Mouse (Mus musculus): Measurements from ENCODE around the gene Stra8. TPM values are rescaled to one million over a fixed set of nuclear protein-coding genes. Genes with fewer than 3 reads are reported as not detected.

Gene Stra8
- polyA plus RNA-seq, 1 experiment from 2014 or later, result 0.30 TPM

DNA sequence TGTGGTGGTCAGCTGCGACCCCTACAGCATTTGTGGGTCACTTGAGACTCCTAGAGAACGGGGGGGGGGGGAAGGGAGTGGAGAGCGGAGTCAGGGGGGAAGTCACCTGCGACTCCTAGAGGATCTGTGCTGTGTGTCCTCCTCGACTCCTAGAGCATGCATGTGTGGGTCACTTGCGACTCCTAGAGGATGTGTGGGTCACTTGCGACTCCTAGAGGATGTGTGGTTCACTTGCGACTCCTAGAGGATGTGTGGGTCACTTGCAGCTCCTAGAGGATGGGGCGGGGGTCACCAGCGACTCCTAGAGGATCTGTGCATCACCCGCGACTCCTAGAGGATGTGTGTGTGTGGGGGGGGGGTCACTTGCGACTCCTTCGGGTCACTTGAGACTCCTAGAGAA, 2.0 kb downstream of the Stra8 start:
- peak; percentile 68 for ATAC-seq (replicated peaks; ENCODE audit: extremely low read depth, insufficient read depth, low FRiP score)

DNA sequence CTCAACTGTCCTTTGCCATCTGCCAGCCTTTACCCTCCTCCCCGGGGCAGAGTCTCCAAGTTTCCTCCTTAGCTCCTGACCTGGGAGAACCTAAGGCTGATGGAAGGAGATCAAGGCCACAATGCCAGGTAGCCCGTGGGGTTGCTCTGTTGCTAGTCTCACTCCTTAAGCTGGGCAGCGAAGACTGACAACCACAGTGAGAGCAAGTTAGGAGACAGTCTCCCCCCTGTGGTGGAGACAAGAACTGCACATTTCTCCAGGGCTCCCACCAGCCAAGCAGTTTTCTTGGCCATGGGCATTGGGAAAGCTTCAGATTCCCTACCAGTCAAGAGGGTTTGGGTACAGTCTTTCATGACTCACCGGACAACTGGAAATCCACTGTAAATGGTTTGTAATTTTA, 7.2 kb downstream of the Stra8 start:
- ATAC-seq (replicated peaks; ENCODE audit: extremely low read depth, insufficient read depth, low FRiP score), result no peak
- Histone ChIP-seq H3K4me1 (ENCODE audit: control insufficient read depth, insufficient read depth, low read length) (no peaks in the 10 kb centered on the region), H3K27ac (ENCODE audit: low read length) (no peak overlapping the region), H3K27me3 (ENCODE audit: control insufficient read depth, insufficient read depth, low read length) (no peaks in the 10 kb centered on the region), H3K4me3 (ENCODE audit: low read length) (no peak overlapping the region), H3K9ac (ENCODE audit: low read length) (no peak overlapping the region), H3K36me3 (ENCODE audit: control insufficient read depth, insufficient read depth) (no peaks in the 10 kb centered on the region), H3K9me3 (replicated peaks; ENCODE audit: control insufficient read depth, low read length) (no peaks in the 10 kb centered on the region), H3K4me2 (ENCODE audit: low read depth, low read length) (no peak overlapping the region)
- 38% methylated on average over 4 of the region's 4 CpGs for WGBS

More for the DNA sequence above, 2.0 kb downstream of the Stra8 start:
- Histone ChIP-seq H3K4me2 (ENCODE audit: low read depth, low read length) (no peak overlapping the region), H3K9me3 (replicated peaks; ENCODE audit: control insufficient read depth, low read length) (no peaks in the 10 kb centered on the region), H3K27ac (ENCODE audit: low read length) (no peak overlapping the region), H3K4me1 (ENCODE audit: control insufficient read depth, insufficient read depth, low read length) (no peaks in the 10 kb centered on the region), H3K36me3 (ENCODE audit: control insufficient read depth, insufficient read depth) (no peaks in the 10 kb centered on the region), H3K27me3 (ENCODE audit: control insufficient read depth, insufficient read depth, low read length) (no peaks in the 10 kb centered on the region), H3K4me3 (ENCODE audit: low read length) (no peak overlapping the region), H3K9ac (ENCODE audit: low read length) (no peak overlapping the region)
- 45% methylated on average over 14 of the region's 14 CpGs for WGBS

DNA sequence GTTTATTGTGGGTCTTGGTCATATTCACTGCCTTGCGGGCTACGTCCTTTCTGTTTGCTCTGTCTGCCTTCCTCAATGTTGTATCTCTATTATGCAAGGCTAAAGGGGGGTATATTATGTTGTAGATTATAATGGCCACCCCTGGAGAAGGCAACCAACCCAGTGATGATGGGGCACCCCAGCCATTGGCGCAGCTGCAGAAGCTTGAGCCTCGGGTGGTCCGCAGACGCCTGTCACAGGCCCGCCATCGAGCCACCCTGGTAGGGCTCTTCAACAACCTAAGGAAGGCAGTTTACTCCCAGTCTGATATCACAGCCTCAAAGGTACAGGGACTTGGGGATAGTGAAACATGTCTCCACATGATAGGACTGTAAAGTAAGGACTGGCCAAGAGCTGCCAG, 7.6 kb downstream of the Stra8 start:
- Histone ChIP-seq H3K4me2 (ENCODE audit: low read depth, low read length) (no peak overlapping the region), H3K4me1 (ENCODE audit: control insufficient read depth, insufficient read depth, low read length) (no peaks in the 10 kb centered on the region), H3K27me3 (ENCODE audit: control insufficient read depth, insufficient read depth, low read length) (no peaks in the 10 kb centered on the region), H3K27ac (ENCODE audit: low read length) (no peak overlapping the region), H3K9me3 (replicated peaks; ENCODE audit: control insufficient read depth, low read length) (no peaks in the 10 kb centered on the region), H3K36me3 (ENCODE audit: control insufficient read depth, insufficient read depth) (no peaks in the 10 kb centered on the region), H3K4me3 (ENCODE audit: low read length) (no peak overlapping the region), H3K9ac (ENCODE audit: low read length) (no peak overlapping the region)
- 92% methylated on average over 8 of the region's 8 CpGs for WGBS
- no peak for ATAC-seq (replicated peaks; ENCODE audit: extremely low read depth, insufficient read depth, low FRiP score)

DNA sequence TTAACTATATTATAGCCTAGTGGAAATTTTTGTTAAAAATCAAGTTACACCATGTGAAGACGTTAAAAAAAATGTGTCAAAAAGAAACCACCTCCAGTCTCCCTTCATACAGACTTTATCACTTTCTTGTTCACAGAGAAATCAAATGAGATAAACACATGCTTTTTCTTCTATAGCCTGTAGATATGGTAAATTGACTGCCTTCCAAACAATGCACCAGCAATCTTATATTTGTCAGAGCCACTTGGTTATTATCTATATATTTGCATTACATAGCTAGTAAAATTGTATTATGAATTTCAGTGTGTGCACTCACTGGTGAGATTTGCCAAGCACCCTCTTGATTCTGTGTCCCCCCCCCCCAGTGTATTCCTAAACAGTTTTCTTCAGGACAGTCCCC, 12.7 kb downstream of the Stra8 start:
- Histone ChIP-seq H3K27me3 (ENCODE audit: control insufficient read depth, insufficient read depth, low read length) (no peaks in the 10 kb centered on the region), H3K4me2 (ENCODE audit: low read depth, low read length) (no peak overlapping the region), H3K27ac (ENCODE audit: low read length) (no peak overlapping the region), H3K4me3 (ENCODE audit: low read length) (no peak overlapping the region), H3K36me3 (ENCODE audit: control insufficient read depth, insufficient read depth) (no peaks in the 10 kb centered on the region), H3K9me3 (replicated peaks; ENCODE audit: control insufficient read depth, low read length) (no peaks in the 10 kb centered on the region), H3K9ac (ENCODE audit: low read length) (no peak overlapping the region), H3K4me1 (ENCODE audit: control insufficient read depth, insufficient read depth, low read length) (no peaks in the 10 kb centered on the region)
- no peak for ATAC-seq (replicated peaks; ENCODE audit: extremely low read depth, insufficient read depth, low FRiP score)
- 77% methylated on average over 1 of the region's 1 CpGs for WGBS

DNA sequence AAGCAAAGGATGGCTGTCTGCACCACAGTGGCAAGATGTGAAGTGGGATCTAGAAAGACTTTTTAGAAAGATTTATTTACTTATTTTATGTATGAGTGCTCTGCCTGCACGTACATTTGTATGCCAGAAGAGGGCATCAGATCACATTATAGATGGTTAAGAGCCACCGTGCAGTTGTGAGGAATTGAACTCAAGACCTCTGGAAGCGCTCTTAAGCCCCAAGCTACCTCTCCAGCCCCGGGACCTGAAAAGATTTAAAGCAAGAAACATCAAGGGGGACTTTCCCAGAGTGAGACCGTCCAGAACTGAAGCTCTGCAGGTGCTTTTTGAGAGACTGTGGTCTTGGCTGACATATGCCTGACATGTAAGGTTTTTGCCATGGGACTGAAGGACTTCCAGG, 16.8 kb downstream of the Stra8 start:
- Histone ChIP-seq H3K9ac (ENCODE audit: low read length) (no peak overlapping the region), H3K4me1 (ENCODE audit: control insufficient read depth, insufficient read depth, low read length) (no peaks in the 10 kb centered on the region), H3K27me3 (ENCODE audit: control insufficient read depth, insufficient read depth, low read length) (no peaks in the 10 kb centered on the region), H3K4me2 (ENCODE audit: low read depth, low read length) (no peak overlapping the region), H3K27ac (ENCODE audit: low read length) (no peak overlapping the region), H3K36me3 (ENCODE audit: control insufficient read depth, insufficient read depth) (no peaks in the 10 kb centered on the region), H3K4me3 (ENCODE audit: low read length) (no peak overlapping the region), H3K9me3 (replicated peaks; ENCODE audit: control insufficient read depth, low read length) (no peaks in the 10 kb centered on the region)
- ATAC-seq (replicated peaks; ENCODE audit: extremely low read depth, insufficient read depth, low FRiP score), result no peak
- 65% methylated on average over 5 of the region's 5 CpGs for WGBS

DNA sequence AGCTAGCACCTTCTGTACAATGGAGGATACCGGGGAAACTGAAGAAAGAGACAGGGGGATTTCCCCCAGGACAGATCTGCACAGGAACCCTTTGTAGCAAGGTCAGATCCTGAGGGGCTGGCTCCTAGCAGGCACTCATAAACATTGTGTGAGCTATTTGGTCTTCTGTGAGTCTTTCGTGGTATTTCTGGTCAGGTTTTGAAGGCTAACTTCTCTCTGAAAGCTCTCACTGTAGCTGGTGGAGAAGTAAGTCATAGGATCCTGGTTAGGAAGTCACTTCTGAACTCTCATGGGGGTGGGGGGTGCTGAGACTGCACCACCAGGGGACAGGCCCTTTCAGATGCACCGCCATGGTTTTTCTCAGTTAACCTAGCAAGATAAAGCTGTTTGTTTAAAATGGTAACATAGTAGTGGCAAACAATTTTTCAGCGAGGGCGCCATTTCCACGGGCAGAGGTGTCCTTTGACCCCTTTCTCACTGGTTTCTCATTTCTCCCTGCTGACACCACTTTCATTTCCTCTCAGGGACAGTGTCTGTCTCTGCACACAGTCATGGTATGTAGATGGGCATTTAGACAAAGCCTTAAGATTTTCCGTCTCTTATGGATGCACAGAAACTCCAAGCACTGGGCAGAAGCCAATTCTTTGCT, 18.4 kb downstream of the Stra8 start:
- WGBS, result 56% methylated on average over 7 of the region's 7 CpGs
- no peaks in the 10 kb centered on the region for H3K36me3 ChIP-seq (ENCODE audit: control insufficient read depth, insufficient read depth)
- no peaks in the 10 kb centered on the region for H3K4me1 ChIP-seq (ENCODE audit: control insufficient read depth, insufficient read depth, low read length)
- H3K27me3 ChIP-seq (ENCODE audit: control insufficient read depth, insufficient read depth, low read length), result no peaks in the 10 kb centered on the region
- no peak overlapping the region for H3K4me3 ChIP-seq (ENCODE audit: low read length)
- H3K27ac ChIP-seq (ENCODE audit: low read length), result peak overlapping the region; percentile 40
- no peaks in the 10 kb centered on the region for H3K9me3 ChIP-seq (replicated peaks; ENCODE audit: control insufficient read depth, low read length)
- no peak for ATAC-seq (replicated peaks; ENCODE audit: extremely low read depth, insufficient read depth, low FRiP score)
- no peak overlapping the region for H3K9ac ChIP-seq (ENCODE audit: low read length)
- H3K4me2 ChIP-seq (ENCODE audit: low read depth, low read length), result no peak overlapping the region

DNA sequence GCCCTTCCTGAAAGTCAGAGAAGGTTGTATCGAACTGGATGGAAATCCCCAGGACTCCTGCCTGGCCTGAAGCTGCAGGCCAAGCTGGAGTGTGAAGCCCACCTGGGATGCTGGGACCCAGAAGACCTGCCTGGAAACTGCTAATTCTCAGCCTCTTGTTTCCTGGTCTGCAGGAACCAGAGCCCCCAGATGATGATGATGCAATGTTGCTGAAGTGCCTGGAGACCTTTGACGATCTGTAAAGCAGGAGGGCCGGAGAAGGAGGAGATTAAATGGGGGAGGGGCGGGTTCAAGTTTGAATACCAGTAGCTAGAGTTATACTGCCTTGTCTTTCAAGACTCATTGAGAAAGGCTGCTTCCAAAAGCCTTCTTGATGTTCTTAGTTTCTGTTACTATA, 19.0 kb downstream of the Stra8 start:
- 32% methylated on average over 4 of the region's 4 CpGs for WGBS
- no peak overlapping the region for H3K9ac ChIP-seq (ENCODE audit: low read length)
- ATAC-seq (replicated peaks; ENCODE audit: extremely low read depth, insufficient read depth, low FRiP score), result no peak; the same call in 1 of the 2 replicates

DNA sequence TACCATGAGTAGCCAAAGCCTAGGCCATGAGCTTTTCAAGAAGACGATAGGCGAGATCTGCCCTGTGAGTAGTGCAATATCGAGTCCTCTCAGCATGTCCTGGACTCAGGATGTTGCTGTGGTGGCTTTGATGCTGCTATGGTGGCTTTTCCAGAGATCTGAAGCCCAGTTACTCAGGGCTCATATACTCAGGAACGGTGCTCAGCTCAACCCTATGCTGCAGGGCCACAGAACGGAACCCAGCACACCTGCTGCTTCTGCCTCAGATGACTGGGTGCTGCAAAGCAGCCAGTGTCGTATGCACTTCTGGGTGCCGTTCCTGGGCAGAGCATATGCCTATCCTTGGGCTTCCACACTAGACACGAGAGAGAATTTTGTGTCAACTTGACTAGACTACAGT, 19.5 kb downstream of the Stra8 start:
- 82% methylated on average over 8 of the region's 8 CpGs for WGBS
- no peak overlapping the region for H3K4me3 ChIP-seq (ENCODE audit: low read length)
- no peaks in the 10 kb centered on the region for H3K4me1 ChIP-seq (ENCODE audit: control insufficient read depth, insufficient read depth, low read length)
- H3K36me3 ChIP-seq (ENCODE audit: control insufficient read depth, insufficient read depth), result no peaks in the 10 kb centered on the region
- H3K27ac ChIP-seq (ENCODE audit: low read length), result no peak overlapping the region
- no peak overlapping the region for H3K9ac ChIP-seq (ENCODE audit: low read length)
- H3K9me3 ChIP-seq (replicated peaks; ENCODE audit: control insufficient read depth, low read length), result no peaks in the 10 kb centered on the region
- no peak overlapping the region for H3K4me2 ChIP-seq (ENCODE audit: low read depth, low read length)
- 0 out of 2 replicates have a peak, but pooled peaks have one; percentile 34 for ATAC-seq (replicated peaks; ENCODE audit: extremely low read depth, insufficient read depth, low FRiP score)
- no peaks in the 10 kb centered on the region for H3K27me3 ChIP-seq (ENCODE audit: control insufficient read depth, insufficient read depth, low read length)

More for the DNA sequence above, 19.0 kb downstream of the Stra8 start:
- Histone ChIP-seq H3K27ac (ENCODE audit: low read length) (peak overlapping the region; percentile 40), H3K9me3 (replicated peaks; ENCODE audit: control insufficient read depth, low read length) (no peaks in the 10 kb centered on the region), H3K4me1 (ENCODE audit: control insufficient read depth, insufficient read depth, low read length) (no peaks in the 10 kb centered on the region), H3K27me3 (ENCODE audit: control insufficient read depth, insufficient read depth, low read length) (no peaks in the 10 kb centered on the region), H3K36me3 (ENCODE audit: control insufficient read depth, insufficient read depth) (no peaks in the 10 kb centered on the region), H3K4me2 (ENCODE audit: low read depth, low read length) (no peak overlapping the region), H3K4me3 (ENCODE audit: low read length) (no peak overlapping the region)

DNA sequence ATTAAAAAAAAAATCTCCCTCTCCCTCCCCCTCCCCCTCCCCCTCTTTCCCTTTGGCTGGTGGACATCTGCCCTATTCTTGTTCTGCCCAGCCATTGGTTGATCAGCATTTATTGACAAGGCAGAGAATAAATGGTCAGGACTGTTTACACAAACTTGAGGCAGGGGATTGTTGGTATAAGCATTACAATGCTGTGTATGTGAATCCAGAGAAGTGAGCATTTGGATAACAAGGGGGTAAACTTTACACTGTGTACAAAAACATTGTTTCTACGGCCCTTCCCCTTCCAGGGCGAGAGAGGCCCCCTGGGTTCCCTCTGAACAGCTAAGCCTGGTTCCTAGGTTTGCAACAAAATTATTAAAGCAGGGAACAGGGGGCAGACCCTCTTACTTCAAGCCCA, 21.5 kb downstream of the Stra8 start:
- Histone ChIP-seq H3K4me3 (ENCODE audit: low read length) (no peak overlapping the region), H3K27me3 (ENCODE audit: control insufficient read depth, insufficient read depth, low read length) (no peaks in the 10 kb centered on the region), H3K27ac (ENCODE audit: low read length) (no peak overlapping the region), H3K4me2 (ENCODE audit: low read depth, low read length) (no peak overlapping the region), H3K9ac (ENCODE audit: low read length) (no peak overlapping the region), H3K36me3 (ENCODE audit: control insufficient read depth, insufficient read depth) (no peaks in the 10 kb centered on the region), H3K9me3 (replicated peaks; ENCODE audit: control insufficient read depth, low read length) (no peaks in the 10 kb centered on the region), H3K4me1 (ENCODE audit: control insufficient read depth, insufficient read depth, low read length) (no peaks in the 10 kb centered on the region)
- 77% methylated on average over 2 of the region's 2 CpGs for WGBS
- ATAC-seq (replicated peaks; ENCODE audit: extremely low read depth, insufficient read depth, low FRiP score), result no peak
